Mouse (Mus musculus) cerebellum, adult 2 months (tissue): Measurements from ENCODE around the gene Fhad1.

Source experiments
- CTCF ChIP-seq: fragments of 200-500 bp; IDR thresholded peaks from 2 replicates; pipeline ENCODE4 v1.5.1; 2011; ENCODE audit warnings: low read depth, mild to moderate bottlenecking, control low read depth, low read length, moderate library complexity, borderline replicate concordance; ENCODE audit not compliant: insufficient read depth
- POLR2A ChIP-seq: fragments of 200-500 bp; IDR thresholded peaks from 2 replicates; pipeline ENCODE4 v1.6.1; 2011; ENCODE audit warnings: low read length, control low read depth, borderline replicate concordance; ENCODE audit not compliant: insufficient read depth

GRCm38 (mm10) chr4:142028533-142028932 lies 13.7 kb upstream of the Fhad1 start:
- TF ChIP-seq CTCF (no peak), POLR2A (no peak)
